Mouse (Mus musculus) forebrain, embryonic 15.5 days (tissue): Measurements from ENCODE around the gene Tmem158. TPM values are rescaled to one million over a fixed set of nuclear protein-coding genes. Genes with fewer than 3 reads are reported as not detected.
A peak's percentile ranks its signal among the peaks of the same experiment; 100 is the strongest.

Experiments used
- ATAC-seq: fragments of 200-750 bp; cut with Nextera tagmentation; replicated peaks from 2 replicates; pipeline ENCODE4 v1.8.0; 2017; ENCODE audit warnings: mild to moderate bottlenecking, moderate TSS enrichment, moderate library complexity
- H3K27ac ChIP-seq: fragments of 300-500 bp; sonication (generic); replicated peaks from 2 replicates; pipeline ENCODE4 v1.5.1; 2015; ENCODE audit warnings: mild to moderate bottlenecking, inconsistent platforms
- H3K27me3 ChIP-seq: fragments of 300-500 bp; sonication (generic); 2 replicates; pipeline ENCODE4 v1.6.1; 2015; ENCODE audit warnings: inconsistent platforms
- H3K36me3 ChIP-seq: fragments of 300-500 bp; sonication (generic); 2 replicates; pipeline ENCODE4 v1.6.1; 2015; ENCODE audit warnings: mild to moderate bottlenecking, inconsistent platforms
- H3K4me1 ChIP-seq: fragments of 300-500 bp; sonication (generic); 2 replicates; pipeline ENCODE4 v1.6.1; 2015; ENCODE audit warnings: inconsistent platforms
- H3K4me2 ChIP-seq: fragments of 300-500 bp; sonication (generic); replicated peaks from 2 replicates; pipeline ENCODE4 v1.6.1; 2015; ENCODE audit warnings: mild to moderate bottlenecking, inconsistent platforms
- H3K4me3 ChIP-seq: fragments of 300-500 bp; sonication (generic); 2 replicates; pipeline ENCODE4 v1.5.1; 2015; ENCODE audit warnings: mild to moderate bottlenecking, inconsistent platforms
- H3K9ac ChIP-seq: fragments of 300-500 bp; sonication (generic); replicated peaks from 2 replicates; pipeline ENCODE4 v1.6.1; 2015; ENCODE audit warnings: mild to moderate bottlenecking, inconsistent platforms
- H3K9me3 ChIP-seq: fragments of 300-500 bp; sonication (generic); 2 replicates; pipeline ENCODE4 v1.6.1; 2016; ENCODE audit warnings: inconsistent platforms
- WGBS: fragments of 180-500 bp; shearing (Covaris S2); methylation state at CpG from one replicate; pipeline ENCODE4 v1.1.7; 2015; ENCODE audit warnings: mixed read lengths; 5-methylcytosine and 5-hydroxymethylcytosine counted together
- polyA plus RNA-seq: library from polyadenylated mRNA; unstranded; fragments of >200 nt; fragmentation: Nextera tagmentation; extraction: Ambion mirVana; gene quantifications from 2 replicates; pipeline ENCODE4 v1.2.1, GENCODE M21; 2015

The Tmem158 gene
- polyA plus RNA-seq, 1 experiment from 2014 or later = 36.0 TPM

- no peak overlapping the region for H3K9ac ChIP-seq
- no peaks in the 10 kb centered on the region for H3K9me3 ChIP-seq
- no peaks in the 10 kb centered on the region for H3K4me1 ChIP-seq
- H3K4me2 ChIP-seq = no peak overlapping the region
- no peak overlapping the region for H3K4me3 ChIP-seq
- no peak for ATAC-seq
- H3K27me3 ChIP-seq = no peaks in the 10 kb centered on the region
- H3K27ac ChIP-seq = no peak overlapping the region
- H3K36me3 ChIP-seq = no peaks in the 10 kb centered on the region
- WGBS = 90% methylated on average over 2 of the region's 2 CpGs
These were observed 14.8 kb upstream of the Tmem158 start for GRCm38 (mm10) chr9:123275373-123275772.

- Histone ChIP-seq H3K9me3 (no peaks in the 10 kb centered on the region), H3K4me2 (no peak overlapping the region), H3K4me1 (no peaks in the 10 kb centered on the region), H3K36me3 (no peaks in the 10 kb centered on the region), H3K27me3 (no peaks in the 10 kb centered on the region), H3K27ac (no peak overlapping the region), H3K4me3 (no peak overlapping the region), H3K9ac (no peak overlapping the region)
- 91% methylated on average over 5 of the region's 5 CpGs for WGBS
- no peak for ATAC-seq
These were observed 14.1 kb upstream of the Tmem158 start for GRCm38 (mm10) chr9:123274674-123275073.

- no peaks in the 10 kb centered on the region for H3K36me3 ChIP-seq
- no peak for ATAC-seq
- no peaks in the 10 kb centered on the region for H3K4me1 ChIP-seq
- no peak overlapping the region for H3K4me3 ChIP-seq
- H3K27ac ChIP-seq = no peak overlapping the region
- no peak overlapping the region for H3K9ac ChIP-seq
- H3K9me3 ChIP-seq = no peaks in the 10 kb centered on the region
- H3K27me3 ChIP-seq = no peaks in the 10 kb centered on the region
- WGBS = 64% methylated on average over 2 of the region's 2 CpGs
- no peak overlapping the region for H3K4me2 ChIP-seq
These were observed 13.3 kb upstream of the Tmem158 start for GRCm38 (mm10) chr9:123273876-123274275.

GRCm38 (mm10) chr9:123271552-123271951, 11.0 kb upstream of the Tmem158 start:
- no peak overlapping the region for H3K4me3 ChIP-seq

GRCm38 (mm10) chr9:123269906-123270558, 9.5 kb upstream of the Tmem158 start:
- no peak overlapping the region for H3K4me2 ChIP-seq
- no peak overlapping the region for H3K4me3 ChIP-seq
- no peaks in the 10 kb centered on the region for H3K36me3 ChIP-seq
- H3K9me3 ChIP-seq = no peaks in the 10 kb centered on the region
- H3K27me3 ChIP-seq = no peaks in the 10 kb centered on the region
- no peak overlapping the region for H3K9ac ChIP-seq
- WGBS = 89% methylated on average over 2 of the region's 2 CpGs
- no peak for ATAC-seq
- no peak overlapping the region for H3K27ac ChIP-seq
- H3K4me1 ChIP-seq = no peaks in the 10 kb centered on the region

More at GRCm38 (mm10) chr9:123271552-123271951, 11.0 kb upstream of the Tmem158 start:
- 86% methylated on average over 4 of the region's 4 CpGs for WGBS
- no peaks in the 10 kb centered on the region for H3K36me3 ChIP-seq
- no peaks in the 10 kb centered on the region for H3K9me3 ChIP-seq
- no peak overlapping the region for H3K27ac ChIP-seq
- H3K4me2 ChIP-seq = no peak overlapping the region
- H3K4me1 ChIP-seq = no peaks in the 10 kb centered on the region
- no peaks in the 10 kb centered on the region for H3K27me3 ChIP-seq
- ATAC-seq = no peak
- H3K9ac ChIP-seq = no peak overlapping the region

GRCm38 (mm10) chr9:123259896-123260610, 511 bp downstream of the Tmem158 start:
- Histone ChIP-seq H3K27ac (peak overlapping the region; percentile 60), H3K9ac (peak overlapping the region; percentile 77), H3K9me3 (no peaks in the 10 kb centered on the region), H3K36me3 (no peaks in the 10 kb centered on the region), H3K27me3 (peaks cover 10% of the 10 kb centered on the region; the same call in 1 of the 2 replicates), H3K4me1 (peaks cover 12% of the 10 kb centered on the region), H3K4me3 (peak overlapping the region; percentile 74), H3K4me2 (peak overlapping the region; percentile 65)
- under 1% methylated on average over 91 of the region's 92 CpGs for whole genome bisulfite sequencing
- ATAC-seq = peak; percentile 78

GRCm38 (mm10) chr9:123259461-123259895, 1.1 kb downstream of the Tmem158 start:
- Histone ChIP-seq H3K36me3 (no peaks in the 10 kb centered on the region), H3K4me1 (peaks cover 12% of the 10 kb centered on the region), H3K27me3 (peaks cover 10% of the 10 kb centered on the region; the same call in 1 of the 2 replicates), H3K4me3 (peak overlapping the region; percentile 74), H3K9me3 (no peaks in the 10 kb centered on the region), H3K4me2 (peak overlapping the region; percentile 65), H3K9ac (peak overlapping the region; percentile 77), H3K27ac (peak overlapping the region; percentile 60)
- ATAC-seq = no peak; the same call in 1 of the 2 replicates
- under 1% methylated on average over 44 of the region's 45 CpGs for WGBS

- Histone ChIP-seq H3K4me1 (peaks cover 12% of the 10 kb centered on the region), H3K4me3 (peak overlapping the region; percentile 74), H3K9me3 (no peaks in the 10 kb centered on the region), H3K27me3 (peaks cover 10% of the 10 kb centered on the region; the same call in 1 of the 2 replicates), H3K27ac (no peak overlapping the region), H3K4me2 (peak overlapping the region; percentile 65), H3K36me3 (no peaks in the 10 kb centered on the region), H3K9ac (peak overlapping the region; percentile 77; the same call in 1 of the 2 replicates)
- WGBS = 23% methylated on average over 10 of the region's 10 CpGs
- ATAC-seq = no peak
These were observed 1.8 kb downstream of the Tmem158 start for GRCm38 (mm10) chr9:123258796-123259195.

- Histone ChIP-seq H3K9ac (no peak overlapping the region), H3K4me1 (peaks cover 10% of the 10 kb centered on the region), H3K4me2 (no peak overlapping the region), H3K27me3 (0 out of 2 replicates have a peak, but pooled peaks cover 5% of the 10 kb centered on the region), H3K9me3 (no peaks in the 10 kb centered on the region), H3K4me3 (no peak overlapping the region), H3K36me3 (no peaks in the 10 kb centered on the region), H3K27ac (no peak overlapping the region)
- ATAC-seq = no peak
- 83% methylated on average over 3 of the region's 3 CpGs for WGBS
These were observed 4.8 kb downstream of the Tmem158 start for GRCm38 (mm10) chr9:123255736-123256135.

GRCm38 (mm10) chr9:123247992-123248391, 12.6 kb downstream of the Tmem158 start:
- H3K27me3 ChIP-seq = no peaks in the 10 kb centered on the region
- no peaks in the 10 kb centered on the region for H3K9me3 ChIP-seq
- no peak overlapping the region for H3K4me3 ChIP-seq
- H3K9ac ChIP-seq = no peak overlapping the region
- H3K36me3 ChIP-seq = no peaks in the 10 kb centered on the region
- WGBS = 84% methylated on average over 1 of the region's 1 CpGs
- no peak for ATAC-seq
- H3K4me2 ChIP-seq = no peak overlapping the region
- no peak overlapping the region for H3K27ac ChIP-seq
- H3K4me1 ChIP-seq = no peaks in the 10 kb centered on the region

- Histone ChIP-seq H3K9me3 (no peaks in the 10 kb centered on the region), H3K36me3 (no peaks in the 10 kb centered on the region), H3K4me1 (no peaks in the 10 kb centered on the region), H3K4me3 (no peak overlapping the region), H3K27ac (no peak overlapping the region), H3K27me3 (no peaks in the 10 kb centered on the region), H3K4me2 (no peak overlapping the region), H3K9ac (no peak overlapping the region)
- WGBS = 77% methylated on average over 4 of the region's 4 CpGs
- ATAC-seq = no peak
These were observed 15.4 kb downstream of the Tmem158 start for GRCm38 (mm10) chr9:123245146-123245545.

- Histone ChIP-seq H3K27ac (no peak overlapping the region), H3K4me3 (no peak overlapping the region), H3K36me3 (no peaks in the 10 kb centered on the region), H3K9me3 (no peaks in the 10 kb centered on the region), H3K9ac (no peak overlapping the region), H3K4me1 (no peaks in the 10 kb centered on the region), H3K27me3 (no peaks in the 10 kb centered on the region), H3K4me2 (no peak overlapping the region)
- 70% methylated on average over 10 of the region's 10 CpGs for WGBS
- ATAC-seq = no peak
These were observed 16.6 kb downstream of the Tmem158 start for GRCm38 (mm10) chr9:123243988-123244387.
